Mouse (Mus musculus) gastrocnemius, postnatal 14 days (tissue): Measurements from ENCODE around the gene Rnf167. TPM values are rescaled to one million over a fixed set of nuclear protein-coding genes. Genes with fewer than 3 reads are reported as not detected.

Experiments used
- DNase-seq: peaks from one replicate; pipeline ENCODE4 v3.0.0; 2021; ENCODE audit warnings: mixed read lengths
- intact Hi-C: fragments of 180-260 bp; cut with DNase I; formaldehyde crosslinking; loops from one replicate; pipeline ENCODE4 v1.15.1; 2025; ENCODE audit warnings: low total_unique reads
- total RNA-seq, 2 experiments: library from RNA; stranded (reverse); gene quantifications; 2 replicates each; pipeline ENCODE4 v1.2.3; 2021

Gene Rnf167
- total RNA-seq, 2 experiments from 2014 or later, result 34.9 to 35.7 TPM

DNA sequence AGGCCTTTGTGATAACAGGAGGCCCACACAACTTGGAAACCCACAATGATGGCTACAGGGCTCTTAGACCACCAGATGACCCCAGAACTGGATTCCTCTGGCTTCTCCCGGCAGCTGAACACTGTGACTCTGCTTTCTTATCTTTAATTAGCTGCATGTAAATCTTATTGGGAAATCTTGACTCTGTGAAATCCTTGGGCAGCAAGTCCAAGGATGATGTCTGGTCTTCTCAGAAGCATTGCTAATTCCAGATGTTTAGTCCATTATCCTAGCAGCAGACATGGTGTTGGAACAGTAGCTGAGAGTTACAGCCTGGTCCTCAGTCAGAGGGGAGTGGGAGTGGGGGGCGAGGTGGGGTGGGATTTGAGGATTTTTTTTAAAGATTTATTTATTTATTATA is 18.6 kb upstream of the Rnf167 start:
- no peak for DNase-seq
- intact Hi-C loops, result loop anchor here (5.0 kb wide), 1 partner anchor 129 kb away; no protein-coding TSS in a partner anchor

DNA sequence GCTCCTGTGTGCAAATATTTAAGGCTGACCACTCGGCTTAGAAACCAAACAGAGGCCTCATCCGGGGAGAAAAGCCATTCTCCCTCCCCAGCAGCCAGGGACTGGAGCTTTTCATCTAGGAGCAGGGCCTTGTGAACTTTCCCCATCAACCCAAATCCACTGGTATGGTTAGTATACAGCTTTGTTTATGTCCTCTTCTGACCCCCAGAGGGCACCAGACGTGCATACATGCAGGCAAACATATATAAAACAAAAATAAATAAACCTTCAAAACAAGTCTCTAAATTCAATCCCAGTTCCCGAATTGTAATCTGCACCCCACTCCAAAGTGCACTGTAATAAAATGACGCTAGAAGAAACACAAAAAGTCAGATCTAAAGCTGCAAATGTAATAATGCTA is 17.5 kb upstream of the Rnf167 start:
- DNase-seq, result no peak
- intact Hi-C loops, result loop anchor here (5.0 kb wide), 1 partner anchor 128 kb away; no protein-coding TSS in a partner anchor

DNA sequence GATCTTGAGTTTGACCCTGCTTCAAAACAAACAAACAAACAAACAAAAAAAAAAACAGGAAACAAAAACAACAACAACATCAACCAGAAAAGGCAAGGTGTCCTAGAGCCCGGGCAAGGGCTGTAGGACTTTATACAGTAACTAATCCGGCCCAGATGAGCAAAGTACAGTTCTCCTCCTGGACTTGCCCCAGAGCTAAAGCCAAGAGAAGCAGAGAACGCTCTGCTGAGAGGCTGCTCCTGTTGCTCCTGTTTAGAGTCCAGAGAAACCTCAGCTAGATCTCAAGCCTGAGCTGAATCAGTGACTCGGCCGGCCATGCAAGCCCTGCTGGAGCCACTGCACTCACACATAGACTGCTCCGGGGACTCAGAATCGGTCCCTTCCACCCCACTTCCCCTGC is 16.9 kb upstream of the Rnf167 start:
- intact Hi-C loops, result no loop called here
- DNase-seq, result no peak

DNA sequence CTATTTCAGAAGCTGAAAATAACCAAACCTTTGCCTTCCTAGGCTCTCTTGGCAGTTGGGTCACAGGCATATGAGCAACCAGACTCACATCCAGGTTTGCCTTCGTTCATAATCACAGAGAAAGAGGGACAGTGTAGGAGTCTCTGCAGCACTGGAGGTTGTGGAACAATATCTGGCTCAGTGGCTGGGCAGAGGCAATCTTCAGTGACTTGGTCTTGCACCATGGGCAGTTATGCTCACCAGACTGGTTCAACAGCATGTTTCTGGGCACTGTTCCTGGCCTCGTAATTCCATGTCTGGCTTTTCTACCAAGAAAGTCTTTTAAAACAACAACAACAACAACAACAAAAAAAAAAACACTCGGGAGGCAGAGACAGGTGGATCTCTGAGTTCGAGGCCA is 11.4 kb upstream of the Rnf167 start:
- DNase-seq, result no peak
- intact Hi-C loops, result no loop called here

DNA sequence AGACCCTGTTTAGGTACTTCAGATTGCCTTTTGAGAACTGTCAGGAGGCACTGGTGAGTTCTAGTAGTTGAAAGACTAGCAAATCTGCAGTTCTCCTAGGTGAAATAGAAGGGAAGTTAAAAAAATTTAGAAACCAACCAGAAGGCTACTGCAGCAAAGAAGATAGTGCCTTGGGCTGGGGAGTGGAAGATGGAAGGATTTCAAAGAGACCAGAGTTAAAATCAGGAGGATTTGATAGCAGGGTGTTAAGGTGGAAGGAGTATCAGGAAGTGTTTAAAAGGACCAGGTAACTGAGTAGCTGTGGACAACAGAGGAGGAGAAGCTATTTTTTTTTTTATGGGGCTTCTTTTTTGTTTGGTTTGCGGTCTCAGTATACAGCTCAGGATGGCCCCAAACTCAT is 9.3 kb upstream of the Rnf167 start:
- no peak for DNase-seq
- intact Hi-C loops, result no loop called here

DNA sequence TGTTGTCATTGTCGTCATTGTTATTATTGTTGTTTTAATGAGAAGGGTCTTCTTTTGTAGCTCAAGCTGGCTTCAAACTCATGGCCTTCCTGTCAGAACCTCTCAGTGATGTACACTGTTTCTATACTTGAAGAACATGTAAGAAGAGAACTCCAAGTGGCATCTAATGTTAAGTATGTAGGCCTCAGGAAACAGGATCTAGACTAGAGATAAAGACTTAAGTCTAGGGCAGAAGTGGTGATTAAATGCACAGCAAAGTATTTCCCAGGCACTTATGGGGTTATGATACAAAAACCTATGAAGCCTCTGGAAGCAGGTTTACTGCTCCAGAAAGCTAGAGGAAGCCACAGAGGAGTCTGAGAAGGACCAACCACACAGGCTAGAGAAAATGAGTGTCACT is 8.7 kb upstream of the Rnf167 start:
- DNase-seq, result no peak
- intact Hi-C loops, result no loop called here

DNA sequence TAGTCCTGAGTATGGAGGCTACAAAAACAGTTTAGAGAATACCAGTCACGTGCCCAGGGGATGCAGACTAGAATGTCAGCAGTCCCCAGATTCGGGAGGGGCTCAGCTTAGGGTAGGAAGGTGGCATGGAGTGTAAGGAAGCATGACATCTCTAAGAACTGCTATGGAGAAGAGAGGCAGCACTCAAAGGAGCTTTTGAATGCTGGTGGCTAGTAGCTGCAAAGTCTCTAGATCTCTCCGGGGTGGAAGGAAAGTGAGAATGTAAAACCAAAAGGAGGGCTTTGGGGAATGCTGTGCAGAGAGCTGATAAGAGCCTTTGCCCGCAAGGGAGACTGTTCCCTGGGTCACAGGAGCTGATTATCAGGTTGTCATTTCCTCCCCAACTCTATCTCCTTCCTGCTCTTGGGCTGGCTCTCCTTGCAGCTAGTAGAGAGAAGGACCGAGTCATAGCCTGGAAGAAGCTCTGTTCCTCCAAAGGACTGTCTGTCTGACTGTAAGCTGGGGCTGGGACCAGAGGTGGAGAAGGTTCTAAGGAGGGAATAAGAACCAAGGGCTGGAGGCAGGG is 8.2 kb upstream of the Rnf167 start, which contains the start of gene Gp1ba:
TSS of gene Gp1ba (plus strand) at position 409 of the 565 bp plus-strand sequence.
- intact Hi-C loops, result no loop called here
- DNase-seq, result no peak

DNA sequence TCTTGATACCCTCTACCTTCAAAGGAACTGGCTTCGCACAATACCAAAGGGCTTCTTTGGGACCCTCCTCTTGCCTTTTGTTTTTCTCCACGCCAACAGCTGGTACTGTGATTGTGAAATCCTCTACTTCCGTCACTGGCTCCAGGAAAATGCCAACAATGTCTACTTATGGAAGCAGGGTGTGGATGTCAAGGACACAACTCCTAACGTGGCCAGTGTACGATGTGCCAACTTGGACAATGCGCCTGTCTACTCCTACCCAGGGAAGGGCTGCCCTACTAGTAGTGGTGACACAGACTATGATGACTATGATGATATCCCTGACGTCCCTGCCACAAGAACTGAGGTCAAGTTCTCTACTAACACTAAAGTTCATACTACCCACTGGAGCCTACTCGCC is 7.1 kb upstream of the Rnf167 start:
- intact Hi-C loops, result no loop called here
- DNase-seq, result no peak

DNA sequence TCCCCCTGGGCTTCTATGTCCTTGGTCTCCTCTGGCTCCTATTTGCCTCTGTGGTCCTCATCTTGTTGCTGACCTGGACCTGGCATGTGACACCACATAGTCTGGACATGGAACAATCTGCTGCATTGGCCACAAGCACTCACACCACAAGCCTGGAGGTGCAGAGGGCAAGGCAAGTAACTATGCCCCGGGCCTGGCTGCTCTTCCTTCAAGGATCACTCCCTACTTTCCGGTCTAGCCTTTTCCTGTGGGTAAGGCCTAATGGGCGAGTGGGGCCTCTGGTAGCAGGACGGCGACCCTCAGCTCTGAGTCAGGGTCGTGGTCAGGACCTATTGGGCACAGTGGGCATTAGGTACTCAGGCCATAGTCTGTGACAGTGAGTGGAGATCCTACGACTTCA is 5.8 kb upstream of the Rnf167 start:
- DNase-seq, result no peak

DNA sequence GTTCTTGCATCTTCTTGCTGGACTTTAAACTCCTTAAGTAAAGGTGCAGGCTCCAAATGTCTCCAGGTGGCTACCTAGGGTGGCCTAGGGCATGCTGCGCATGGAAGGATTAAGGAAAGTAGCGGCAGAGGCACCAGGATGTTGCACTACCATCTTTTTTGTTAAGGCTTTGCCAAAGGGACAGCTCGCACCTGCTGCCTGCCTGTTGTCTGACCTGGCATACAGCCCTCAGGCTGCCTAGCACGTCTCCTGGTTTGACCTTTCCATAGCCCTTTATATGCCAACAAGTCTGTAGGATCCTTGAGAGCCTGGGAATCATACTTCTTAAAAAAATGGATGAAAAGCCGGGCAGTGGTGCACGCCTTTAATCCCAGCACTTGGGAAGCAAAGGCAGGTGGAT is 4.0 kb upstream of the Rnf167 start:
- intact Hi-C loops, result no loop called here
- no peak for DNase-seq

More for the DNA sequence above, 5.8 kb upstream of the Rnf167 start:
- intact Hi-C loops, result no loop called here

DNA sequence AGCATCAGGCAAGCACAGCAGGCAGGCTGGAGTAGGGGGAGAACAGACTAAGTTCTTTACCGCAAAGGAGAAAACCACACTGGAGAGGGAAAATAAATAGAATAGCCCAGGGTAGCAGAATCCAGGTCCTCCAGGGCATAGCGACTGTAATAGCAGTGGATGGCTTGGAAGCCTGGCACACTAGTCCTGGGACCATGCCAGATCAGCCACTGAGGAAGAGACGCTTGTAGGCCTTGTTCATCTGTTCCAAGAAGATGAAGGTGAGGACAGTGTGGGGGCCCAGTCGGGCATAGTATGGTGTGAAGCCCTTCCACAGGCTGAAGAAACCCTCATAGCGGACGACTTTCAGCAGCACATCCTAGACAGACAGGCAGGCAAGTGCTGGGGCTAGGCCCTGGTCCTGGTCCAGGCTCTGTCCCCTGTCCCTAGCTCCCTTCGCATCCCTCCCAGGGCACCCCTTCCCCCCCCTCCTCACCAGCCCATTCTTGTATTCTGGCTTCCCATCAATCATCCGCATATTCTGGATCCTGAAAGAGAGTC is 2.4 kb upstream of the Rnf167 start:
- no peak for DNase-seq

DNA sequence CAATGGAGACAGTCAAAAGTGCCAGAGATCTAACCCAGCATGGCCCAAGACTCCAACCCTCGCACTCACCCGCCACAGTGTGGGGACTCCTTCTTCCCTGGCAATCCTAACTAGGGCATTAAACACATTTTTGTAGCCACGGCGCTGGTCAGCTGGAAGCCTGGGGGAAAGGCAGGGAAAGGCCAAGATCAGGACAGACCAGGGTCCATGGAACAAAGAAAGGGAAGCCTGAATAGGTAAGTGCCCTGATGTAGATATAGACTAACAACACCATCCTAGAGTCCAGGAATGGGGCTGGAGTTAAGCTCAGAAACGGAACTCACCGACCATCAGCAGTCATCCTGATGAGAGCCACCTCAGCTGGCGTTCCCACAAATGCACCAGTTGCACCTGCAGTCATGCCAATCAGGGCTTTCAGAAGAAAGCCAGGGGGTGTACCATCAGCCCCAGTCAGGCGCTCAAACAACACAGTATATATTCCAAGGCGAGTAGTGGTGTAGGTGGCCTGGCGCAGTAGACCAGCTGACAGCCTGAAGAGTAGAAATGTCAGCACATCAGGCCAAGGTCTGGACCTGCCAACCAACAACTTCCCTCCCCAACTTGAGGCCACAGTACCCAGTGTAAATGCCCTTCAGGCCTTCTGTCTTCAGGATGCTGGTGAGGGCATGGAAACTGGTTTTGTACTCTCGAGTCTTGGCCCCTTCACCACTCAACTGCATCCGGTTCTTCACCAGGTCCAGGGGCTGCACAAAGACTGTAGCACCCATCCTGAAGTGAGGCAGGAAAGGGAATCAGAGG is 1.4 kb upstream of the Rnf167 start:
- intact Hi-C loops, result no loop called here

More for the DNA sequence above, 2.4 kb upstream of the Rnf167 start:
- intact Hi-C loops, result no loop called here

DNA sequence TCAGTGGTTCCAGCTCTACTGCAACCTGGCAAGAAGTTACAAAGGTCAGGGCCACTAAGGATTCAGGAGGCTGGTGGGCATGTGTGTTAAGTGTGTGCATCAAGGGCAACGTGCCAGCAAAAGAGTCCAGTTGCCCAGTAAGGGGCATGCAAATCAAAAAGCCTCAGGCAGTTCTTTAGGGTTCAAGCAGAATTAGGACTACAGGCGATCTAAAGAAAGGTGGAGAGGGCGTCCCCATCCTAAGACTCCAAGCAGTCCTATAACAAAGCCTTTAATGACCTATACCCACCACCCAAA is 828 bp upstream of the Rnf167 start:
- intact Hi-C loops, result no loop called here
- no peak for DNase-seq

More for the DNA sequence above, 1.4 kb upstream of the Rnf167 start:
- no peak for DNase-seq

DNA sequence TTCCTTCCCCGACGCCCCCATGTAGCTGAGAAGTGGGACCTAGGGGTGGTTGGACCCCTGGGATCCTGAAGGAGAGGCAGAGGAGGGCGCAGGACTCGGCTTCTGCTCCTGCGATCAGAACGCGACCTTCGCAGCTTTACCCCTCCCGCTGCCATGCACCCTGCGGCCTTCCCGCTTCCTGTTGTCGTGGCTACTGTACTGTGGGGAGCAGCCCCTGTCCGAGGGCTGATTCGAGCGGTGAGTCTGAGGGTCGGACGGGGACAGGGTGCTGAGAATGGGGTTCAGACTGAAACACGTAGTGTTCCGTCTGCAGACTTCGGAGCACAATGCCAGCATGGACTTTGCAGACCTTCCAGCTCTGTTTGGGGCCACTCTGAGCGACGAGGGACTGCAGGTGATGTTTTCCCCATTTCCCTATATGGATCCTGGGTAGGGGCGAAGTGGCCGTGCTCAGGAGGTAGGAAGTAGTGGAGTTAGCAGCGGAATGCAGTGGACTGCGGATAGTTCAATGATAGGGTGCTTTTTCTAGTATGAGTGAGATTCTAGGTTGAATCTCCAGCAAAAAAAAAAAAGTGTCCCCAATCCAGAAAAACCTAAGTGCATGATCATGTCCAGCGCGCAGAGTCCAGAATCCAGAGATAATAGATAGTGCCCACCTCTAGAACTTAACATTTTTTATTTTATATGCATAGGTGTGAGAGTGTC is 833 bp downstream of the Rnf167 start:
- intact Hi-C loops, result no loop called here
- DNase-seq, result no peak

DNA sequence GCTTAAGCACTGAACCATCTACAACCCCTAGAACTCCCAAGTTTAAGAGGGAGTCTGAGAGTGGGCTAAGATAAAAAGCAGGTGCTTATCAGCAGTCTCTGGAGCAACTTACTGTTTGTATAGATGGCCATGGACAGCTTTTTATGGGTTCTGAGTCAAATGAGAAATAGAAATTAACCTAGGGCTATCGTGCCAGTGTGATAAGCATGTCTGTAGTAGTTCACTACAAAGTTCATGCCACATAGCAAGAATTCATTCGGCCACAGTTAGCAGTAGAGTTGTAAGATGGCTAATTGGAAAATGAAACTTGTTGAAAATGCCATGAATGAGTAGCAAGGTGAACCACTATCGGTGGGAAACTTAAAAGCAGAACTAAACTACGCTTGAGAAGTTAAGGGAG is 1.5 kb downstream of the Rnf167 start:
- intact Hi-C loops, result no loop called here
- no peak for DNase-seq

DNA sequence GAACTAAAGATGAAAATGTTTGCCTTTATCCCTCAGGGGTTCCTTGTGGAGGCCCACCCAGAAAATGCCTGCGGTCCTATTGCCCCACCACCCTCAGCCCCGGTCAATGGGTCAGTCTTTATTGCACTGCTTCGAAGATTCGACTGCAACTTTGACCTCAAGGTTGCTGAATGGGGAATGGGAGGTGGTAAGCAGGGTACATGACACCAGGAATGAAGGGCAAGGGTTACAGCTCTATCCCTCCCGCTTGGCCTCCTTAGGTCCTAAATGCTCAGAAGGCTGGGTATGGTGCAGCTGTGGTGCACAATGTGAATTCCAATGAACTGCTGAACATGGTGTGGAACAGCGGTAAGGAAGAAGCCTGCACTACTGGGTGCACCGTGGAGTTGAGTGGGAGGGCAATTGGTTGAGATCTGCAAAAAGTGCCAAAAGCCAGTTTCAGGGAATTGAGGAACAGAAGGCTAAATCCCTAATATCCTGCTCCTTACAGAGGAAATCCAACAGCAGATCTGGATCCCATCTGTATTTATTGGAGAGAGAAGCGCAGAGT is 2.2 kb downstream of the Rnf167 start:
- intact Hi-C loops, result no loop called here
- no peak for DNase-seq

DNA sequence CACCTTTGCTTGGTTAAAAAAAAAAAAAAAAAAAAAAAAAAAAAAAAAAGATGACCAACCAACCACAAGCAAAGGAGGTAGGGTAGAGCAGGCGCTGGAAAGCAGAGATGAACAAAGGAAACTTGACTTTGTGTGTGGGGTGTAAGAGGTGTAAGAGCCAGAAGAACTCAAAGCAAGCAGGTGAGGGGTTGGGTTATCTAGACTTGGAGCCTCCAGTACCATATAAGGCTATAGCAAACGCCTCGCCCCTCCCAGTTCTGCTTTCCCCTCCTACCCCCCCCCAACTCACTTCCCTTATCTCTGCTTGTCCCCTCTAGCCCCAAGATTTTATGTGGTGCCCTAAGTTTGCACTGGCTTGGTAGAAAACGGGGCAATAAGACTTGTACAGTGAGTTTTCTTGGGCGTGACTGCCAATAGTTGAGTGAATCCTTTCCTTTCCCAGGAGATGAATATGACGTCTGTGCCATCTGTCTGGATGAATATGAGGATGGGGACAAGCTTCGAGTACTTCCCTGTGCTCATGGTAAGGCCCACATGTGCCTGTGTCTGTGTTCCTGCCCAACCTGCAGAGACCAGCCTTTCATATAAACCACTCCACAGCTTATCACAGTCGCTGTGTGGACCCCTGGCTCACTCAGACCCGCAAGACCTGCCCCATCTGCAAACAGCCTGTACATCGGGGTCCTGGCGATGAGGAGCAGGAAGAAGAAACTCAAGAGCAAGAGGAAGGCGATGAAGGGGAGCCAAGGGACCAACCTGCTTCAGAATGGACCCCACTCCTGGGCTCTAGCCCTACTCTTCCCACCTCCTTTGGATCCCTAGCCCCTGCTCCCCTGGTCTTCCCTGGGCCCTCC is 3.5 kb downstream of the Rnf167 start:
- intact Hi-C loops, result no loop called here
- no peak for DNase-seq

DNA sequence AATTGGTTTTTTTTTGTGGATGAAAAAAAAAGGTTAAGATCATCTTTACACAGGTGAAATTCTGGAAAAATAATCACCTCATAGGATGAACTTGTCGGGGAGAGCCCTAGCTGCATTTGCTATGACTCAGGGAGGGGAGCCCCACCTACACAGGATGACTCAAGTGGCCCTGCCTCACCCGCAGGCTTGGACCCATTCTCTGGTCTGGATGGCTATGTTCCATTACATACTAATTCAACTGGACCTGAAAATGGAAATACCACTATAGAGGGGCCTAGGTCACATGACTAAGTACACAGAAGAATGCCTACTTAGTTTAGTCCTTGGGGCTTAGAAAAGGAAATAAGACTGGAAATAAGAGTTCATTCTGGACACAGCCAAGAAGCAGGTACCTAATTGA is 4.4 kb downstream of the Rnf167 start:
- DNase-seq, result no peak
- intact Hi-C loops, result no loop called here
